Mouse (Mus musculus) neural tube, embryonic 15.5 days (tissue): ENCODE measurements around the gene Sash1. TPM values are rescaled to one million over a fixed set of nuclear protein-coding genes. Genes with fewer than 3 reads are reported as not detected.

ENCODE experiments used
- ATAC-seq: fragments of 200-750 bp; cut with Nextera tagmentation; 2 replicates; pipeline ENCODE4 v1.8.0; 2017; ENCODE audit warnings: mild to moderate bottlenecking, moderate TSS enrichment, moderate library complexity; ENCODE audit not compliant: low FRiP score
- H3K27ac ChIP-seq: fragments of 300-500 bp; sonication (generic); replicated peaks from 2 replicates; pipeline ENCODE4 v1.5.1; 2015; ENCODE audit warnings: mild to moderate bottlenecking, inconsistent platforms
- H3K27me3 ChIP-seq: fragments of 300-500 bp; sonication (generic); replicated peaks from 2 replicates; pipeline ENCODE4 v1.6.1; 2015; ENCODE audit warnings: inconsistent platforms
- H3K36me3 ChIP-seq: fragments of 300-500 bp; sonication (generic); 2 replicates; pipeline ENCODE4 v1.6.1; 2015; ENCODE audit warnings: inconsistent platforms
- H3K4me1 ChIP-seq: fragments of 300-500 bp; sonication (generic); 2 replicates; pipeline ENCODE4 v1.6.1; 2015; ENCODE audit warnings: inconsistent platforms
- H3K4me2 ChIP-seq: fragments of 300-500 bp; sonication (generic); 2 replicates; pipeline ENCODE4 v1.6.1; 2015; ENCODE audit warnings: inconsistent platforms, mild to moderate bottlenecking, moderate library complexity
- H3K4me3 ChIP-seq: fragments of 300-500 bp; sonication (generic); replicated peaks from 2 replicates; pipeline ENCODE4 v1.5.1; 2015; ENCODE audit warnings: mild to moderate bottlenecking, inconsistent platforms
- H3K9ac ChIP-seq: fragments of 300-500 bp; sonication (generic); replicated peaks from 2 replicates; pipeline ENCODE4 v1.6.1; 2015; ENCODE audit warnings: mild to moderate bottlenecking, inconsistent platforms
- H3K9me3 ChIP-seq: fragments of 300-500 bp; sonication (generic); replicated peaks from 2 replicates; pipeline ENCODE4 v1.6.1; 2016; ENCODE audit warnings: inconsistent platforms
- WGBS: fragments of 180-500 bp; shearing (Covaris S2); methylation state at CpG from one replicate; pipeline ENCODE4 v1.1.7; 2015; ENCODE audit warnings: mixed read lengths; 5-methylcytosine and 5-hydroxymethylcytosine counted together
- polyA plus RNA-seq: library from polyadenylated mRNA; unstranded; fragments of >200 nt; fragmentation: Nextera tagmentation; extraction: Ambion mirVana; gene quantifications from 2 replicates; pipeline ENCODE4 v1.2.1, GENCODE M21; 2015

Sash1 gene
- polyA plus RNA-seq, 1 experiment from 2014 or later: 2.5 TPM

DNA sequence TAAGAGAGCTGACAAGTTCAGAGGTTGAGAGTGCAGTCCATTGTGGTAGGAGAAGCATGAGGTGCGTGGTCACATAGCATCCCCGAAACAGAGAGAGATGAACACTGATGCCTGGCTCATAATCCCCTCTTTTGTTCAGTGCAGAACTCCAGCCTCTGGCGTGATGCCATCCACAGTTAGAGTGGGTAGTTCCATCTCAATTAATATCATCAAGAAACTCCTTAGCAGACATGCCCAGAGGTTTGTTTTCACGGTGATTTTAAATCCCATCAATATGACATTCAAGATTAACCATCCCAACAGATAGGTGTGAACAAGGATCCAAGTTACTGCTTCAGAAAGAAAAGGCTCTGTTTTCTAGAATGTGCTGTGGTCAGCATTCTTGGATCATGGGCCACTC lies 192.3 kb downstream of the Sash1 start:
- H3K27me3 ChIP-seq: no peaks in the 10 kb centered on the region
- no peak overlapping the region for H3K4me2 ChIP-seq
- 86% methylated on average over 4 of the region's 4 CpGs for WGBS
- no peaks in the 10 kb centered on the region for H3K36me3 ChIP-seq
- ATAC-seq: no peak
- no peak overlapping the region for H3K4me3 ChIP-seq
- no peak overlapping the region for H3K27ac ChIP-seq
- H3K9ac ChIP-seq: no peak overlapping the region
- no peaks in the 10 kb centered on the region for H3K4me1 ChIP-seq
- no peaks in the 10 kb centered on the region for H3K9me3 ChIP-seq

DNA sequence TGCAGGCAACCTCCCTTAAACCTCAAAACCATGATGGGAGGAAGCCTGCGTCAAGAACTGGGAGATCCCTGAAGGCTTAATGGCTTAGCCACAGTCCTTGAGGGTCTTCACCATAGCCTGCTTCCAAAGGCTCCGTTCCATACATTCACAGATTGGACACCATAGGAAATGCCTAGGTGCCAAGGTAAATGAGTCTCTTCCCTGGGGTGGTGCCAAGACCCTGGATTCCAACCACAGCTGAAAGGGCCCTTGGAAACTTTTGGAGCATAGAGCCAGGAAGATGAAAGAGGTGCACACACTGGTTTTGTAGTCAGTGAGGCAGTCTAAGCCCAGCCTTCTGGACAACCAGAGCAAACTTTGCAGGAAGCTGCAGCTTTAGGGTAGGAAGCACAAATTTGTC lies 193.3 kb downstream of the Sash1 start:
- Histone ChIP-seq H3K36me3 (no peaks in the 10 kb centered on the region), H3K4me3 (no peak overlapping the region), H3K9ac (no peak overlapping the region), H3K27ac (no peak overlapping the region), H3K27me3 (no peaks in the 10 kb centered on the region), H3K9me3 (no peaks in the 10 kb centered on the region), H3K4me2 (no peak overlapping the region), H3K4me1 (no peaks in the 10 kb centered on the region)
- ATAC-seq: no peak
- WGBS: 94% methylated on average over 2 of the region's 2 CpGs

DNA sequence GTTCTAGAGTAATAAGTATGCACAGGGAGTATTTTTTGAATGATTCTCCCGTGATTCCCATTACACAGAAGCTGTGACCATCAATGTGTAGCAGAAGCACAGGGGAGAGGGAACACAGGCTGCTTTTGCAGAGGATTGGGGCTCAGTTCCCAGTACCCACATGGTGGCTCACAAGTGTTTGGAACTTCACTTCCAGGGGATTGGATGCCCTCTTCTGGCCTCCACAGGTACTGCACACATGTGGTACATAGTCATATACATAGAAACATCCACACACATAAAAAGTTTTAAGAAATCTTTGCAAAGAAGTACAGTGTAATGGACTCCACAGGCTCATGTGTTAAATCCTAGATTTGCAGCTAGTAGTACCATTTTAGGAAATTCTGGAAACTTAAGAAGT lies 199.7 kb downstream of the Sash1 start:
- no peaks in the 10 kb centered on the region for H3K27me3 ChIP-seq
- H3K4me1 ChIP-seq: no peaks in the 10 kb centered on the region
- no peaks in the 10 kb centered on the region for H3K9me3 ChIP-seq
- H3K27ac ChIP-seq: no peak overlapping the region
- no peaks in the 10 kb centered on the region for H3K36me3 ChIP-seq
- WGBS: 89% methylated on average over 1 of the region's 1 CpGs
- no peak for ATAC-seq
- no peak overlapping the region for H3K9ac ChIP-seq
- H3K4me2 ChIP-seq: no peak overlapping the region
- no peak overlapping the region for H3K4me3 ChIP-seq

DNA sequence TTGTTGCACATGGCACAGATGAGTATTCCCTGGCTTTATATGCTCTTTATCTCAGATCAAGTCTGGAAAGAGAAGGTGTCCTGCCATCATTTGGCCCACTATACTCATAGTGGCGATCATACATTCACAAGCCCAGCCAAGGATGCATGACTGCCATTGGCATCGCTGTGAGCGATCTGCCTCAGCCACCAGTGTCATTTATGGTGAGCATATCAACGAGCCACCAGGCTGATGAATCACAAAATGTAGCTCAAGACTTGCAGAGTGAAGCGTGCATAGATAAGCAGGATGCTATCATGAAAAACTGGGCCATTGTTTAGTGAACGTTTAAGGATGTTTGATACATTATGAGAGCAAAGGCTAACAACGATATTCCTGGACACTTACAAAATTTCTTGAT lies 200.6 kb downstream of the Sash1 start:
- Histone ChIP-seq H3K27ac (no peak overlapping the region), H3K4me2 (no peak overlapping the region)
- no peak for ATAC-seq

DNA sequence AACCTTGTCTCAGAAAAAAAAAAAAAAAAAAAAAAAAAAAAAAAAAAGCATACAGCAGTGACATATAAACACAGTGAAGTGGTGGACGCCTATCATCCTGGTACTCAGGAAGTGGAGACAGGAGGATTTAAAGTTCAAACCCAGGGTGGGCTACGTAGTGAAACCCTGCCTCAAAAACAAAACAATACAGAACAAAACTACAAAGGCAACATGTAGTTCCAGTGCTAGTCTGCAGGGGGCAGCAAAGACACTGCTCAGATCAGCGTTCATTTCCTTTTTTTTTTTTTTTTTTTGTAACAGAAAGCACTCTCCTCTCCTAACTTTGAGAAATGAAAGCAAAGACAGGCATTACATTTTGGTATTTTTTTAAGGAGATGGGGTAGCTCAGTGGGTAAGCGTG lies 203.0 kb downstream of the Sash1 start:
- Histone ChIP-seq H3K9me3 (no peaks in the 10 kb centered on the region), H3K4me2 (no peak overlapping the region), H3K4me3 (no peak overlapping the region), H3K9ac (no peak overlapping the region), H3K4me1 (no peaks in the 10 kb centered on the region), H3K27ac (no peak overlapping the region), H3K27me3 (no peaks in the 10 kb centered on the region), H3K36me3 (no peaks in the 10 kb centered on the region)
- no peak for ATAC-seq
- 23% methylated on average over 4 of the region's 4 CpGs for WGBS

More for the DNA sequence above, 200.6 kb downstream of the Sash1 start:
- Histone ChIP-seq H3K9me3 (no peaks in the 10 kb centered on the region), H3K36me3 (no peaks in the 10 kb centered on the region), H3K4me3 (no peak overlapping the region), H3K4me1 (no peaks in the 10 kb centered on the region), H3K27me3 (no peaks in the 10 kb centered on the region), H3K9ac (no peak overlapping the region)
- WGBS: 91% methylated on average over 7 of the region's 7 CpGs

DNA sequence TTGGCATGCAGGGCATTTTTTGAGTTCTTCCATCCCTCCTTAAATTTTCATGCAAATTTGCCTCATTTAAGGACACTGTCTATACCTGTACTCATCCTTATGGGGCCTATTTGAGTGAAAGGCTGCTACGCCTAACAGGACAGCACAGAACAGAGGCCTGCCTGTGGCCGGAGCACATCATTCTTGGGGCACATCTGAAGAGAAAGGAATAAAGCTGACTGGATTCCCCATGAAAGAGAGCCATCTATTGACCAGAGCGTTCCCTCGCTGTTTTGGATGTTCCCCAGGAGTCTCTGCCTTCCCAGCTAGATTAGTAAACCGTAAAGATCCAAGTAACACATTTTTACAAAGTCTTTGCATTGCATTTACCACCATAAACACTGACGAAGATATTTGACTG lies 203.5 kb downstream of the Sash1 start:
- WGBS: 75% methylated on average over 6 of the region's 6 CpGs
- H3K4me3 ChIP-seq: no peak overlapping the region
- H3K9me3 ChIP-seq: no peaks in the 10 kb centered on the region
- no peak overlapping the region for H3K27ac ChIP-seq
- 0 out of 2 replicates have a peak, but pooled peaks have one; percentile 35 for ATAC-seq
- no peak overlapping the region for H3K4me2 ChIP-seq
- no peak overlapping the region for H3K9ac ChIP-seq
- H3K27me3 ChIP-seq: no peaks in the 10 kb centered on the region
- no peaks in the 10 kb centered on the region for H3K36me3 ChIP-seq
- H3K4me1 ChIP-seq: no peaks in the 10 kb centered on the region

DNA sequence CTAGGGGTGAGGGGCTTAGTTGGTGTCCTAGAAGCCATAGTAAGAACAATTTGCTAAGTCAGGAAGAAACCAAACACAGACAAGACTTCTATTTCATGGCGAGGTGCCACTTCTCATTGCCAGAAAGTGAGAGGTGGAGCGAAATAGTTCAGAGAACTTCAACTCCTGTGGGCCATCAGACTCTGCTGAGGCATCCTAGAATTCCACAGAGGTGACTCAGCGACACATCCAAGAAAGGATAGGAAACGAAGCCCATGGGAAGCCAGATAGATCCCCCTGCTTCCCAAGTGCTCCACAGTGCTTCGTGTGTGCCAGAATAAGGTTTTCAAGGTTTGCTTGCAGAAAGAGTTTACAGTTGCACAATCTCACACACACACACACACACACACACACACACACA lies 209.1 kb downstream of the Sash1 start:
- H3K27ac ChIP-seq: no peak overlapping the region
- no peaks in the 10 kb centered on the region for H3K36me3 ChIP-seq
- no peaks in the 10 kb centered on the region for H3K27me3 ChIP-seq
- H3K4me2 ChIP-seq: no peak overlapping the region
- 84% methylated on average over 5 of the region's 5 CpGs for WGBS
- ATAC-seq: no peak
- no peak overlapping the region for H3K9ac ChIP-seq
- no peaks in the 10 kb centered on the region for H3K9me3 ChIP-seq
- no peaks in the 10 kb centered on the region for H3K4me1 ChIP-seq
- no peak overlapping the region for H3K4me3 ChIP-seq
